Mouse (Mus musculus): ENCODE data around the gene AL607142.1.

DNA sequence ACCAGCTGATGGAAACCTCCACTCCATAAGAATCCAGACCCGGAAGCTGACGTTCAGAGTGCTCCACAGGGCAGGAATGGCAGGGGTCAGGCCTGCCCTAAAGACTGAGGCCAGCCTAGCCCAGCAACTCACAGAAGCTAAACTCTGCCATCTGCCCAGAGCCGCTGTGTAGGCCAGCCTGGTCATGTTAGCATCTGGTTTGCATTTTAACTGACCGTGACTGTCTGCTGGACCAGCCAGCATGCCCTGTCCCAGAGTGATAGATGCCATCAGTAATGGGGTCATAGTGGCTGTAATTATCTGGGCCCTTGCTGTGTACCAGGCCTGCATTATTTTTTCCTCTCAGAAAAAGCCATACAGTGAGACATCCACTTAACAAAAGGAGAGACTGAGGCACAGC, 66.1 kb downstream of the AL607142.1 start:
- TF ChIP-seq POLR2A (IDR thresholded peaks at IDR 0.05; ENCODE audit: control insufficient read depth in 1 of 2, insufficient read depth in 1 of 2, low read depth in 1 of 2, low read length in 2 of 2, poor library complexity in 1 of 2) (no peak), MYC (IDR thresholded peaks at IDR 0.05; ENCODE audit: low read depth, low read length) (no peak), SIN3A (IDR thresholded peaks at IDR 0.05; ENCODE audit: low read length) (no peak), RAD21 (IDR thresholded peaks at IDR 0.05; ENCODE audit: low read depth, low read length) (no peak), GATA1 (IDR thresholded peaks at IDR 0.05; ENCODE audit: low read depth, low read length) (no peak), MAX (IDR thresholded peaks at IDR 0.05; ENCODE audit: low read length) (no peak), TBP (IDR thresholded peaks at IDR 0.05; ENCODE audit: low read depth, low read length) (no peak), CTCF (IDR thresholded peaks at IDR 0.05 in 2 of 3, conservative IDR thresholded peaks at IDR 0.05 in 1 of 3; ENCODE audit: control insufficient read depth in 1 of 3, insufficient read depth in 1 of 3, low read depth in 2 of 3, low read length in 3 of 3, poor library complexity in 1 of 3, severe bottlenecking in 1 of 3) (no peak)

All from MEL (cell line).